Mouse (Mus musculus): Measurements from ENCODE around the gene Prm2. TPM values are rescaled to one million over a fixed set of nuclear protein-coding genes. Genes with fewer than 3 reads are reported as not detected.
"Not testable (repeated sequence)": the region's sequence is repeated elsewhere in the genome, so short reads cannot be mapped to it uniquely, and the experiment has no call there.

The Prm2 gene
- total RNA-seq, 2 experiments from 2014 or later, result not detected

- intact Hi-C loops (cut with DNase I), result no loop called here
- no peak for DNase-seq (ENCODE audit: low spot score)
These were observed 18.9 kb upstream of the Prm2 start for GRCm38 (mm10) chr16:10814864-10815263.

- DNase-seq (ENCODE audit: low spot score), result no peak
- intact Hi-C loops (cut with DNase I), result no loop called here
These were observed 17.8 kb upstream of the Prm2 start for GRCm38 (mm10) chr16:10813726-10814125.

GRCm38 (mm10) chr16:10812865-10813371 lies 17.0 kb upstream of the Prm2 start, which contains the start of gene Gm11172:
Gene Gm11172 (plus strand): TSS chr16:10812915.
- no peak for DNase-seq (ENCODE audit: low spot score)
- intact Hi-C loops (cut with DNase I), result no loop called here

GRCm38 (mm10) chr16:10810376-10810775 lies 14.4 kb upstream of the Prm2 start:
- DNase-seq (ENCODE audit: low spot score), result no peak
- intact Hi-C loops (cut with DNase I), result no loop called here

- DNase-seq (ENCODE audit: low spot score), result no peak
- intact Hi-C loops (cut with DNase I), result no loop called here
These were observed 10.0 kb upstream of the Prm2 start, which contains the start of gene Prm1 for GRCm38 (mm10) chr16:10805789-10806527. Gene Prm1 (minus strand): TSS chr16:10805839.

GRCm38 (mm10) chr16:10802420-10802819 lies 6.5 kb upstream of the Prm2 start:
- intact Hi-C loops (cut with DNase I), result not testable (repeated sequence)

GRCm38 (mm10) chr16:10790702-10791101 lies 5.2 kb downstream of the Prm2 start, which contains the start of gene Prm3:
Gene Prm3 (minus strand): TSS chr16:10790914.
- DNase-seq (ENCODE audit: low spot score), result no peak
- intact Hi-C loops (cut with DNase I), result no loop called here

More at GRCm38 (mm10) chr16:10802420-10802819, 6.5 kb upstream of the Prm2 start:
- DNase-seq (ENCODE audit: low spot score), result not testable (repeated sequence)

GRCm38 (mm10) chr16:10788866-10789265 lies 7.1 kb downstream of the Prm2 start:
- no peak for DNase-seq (ENCODE audit: low spot score)
- intact Hi-C loops (cut with DNase I), result loop anchor here (5.0 kb wide), 1 partner anchor 78 kb away; no protein-coding TSS in a partner anchor

GRCm38 (mm10) chr16:10788271-10788670 lies 7.7 kb downstream of the Prm2 start, which contains the start of gene Tnp2:
Gene Tnp2 (minus strand): TSS chr16:10788660.
- intact Hi-C loops (cut with DNase I), result loop anchor here (5.0 kb wide), 1 partner anchor 79 kb away; no protein-coding TSS in a partner anchor
- no peak for DNase-seq (ENCODE audit: low spot score)

GRCm38 (mm10) chr16:10787548-10788058 lies 8.3 kb downstream of the Prm2 start:
- intact Hi-C loops (cut with DNase I), result loop anchor here (2.0 to 5.0 kb wide), 3 partner anchors 59 to 217 kb away; no protein-coding TSS in a partner anchor

GRCm38 (mm10) chr16:10786782-10787547 lies 9.0 kb downstream of the Prm2 start:
- DNase-seq (ENCODE audit: low spot score), result no peak
- intact Hi-C loops (cut with DNase I), result loop anchor here (1.0 to 5.0 kb wide), 4 partner anchors 60 to 216 kb away; no protein-coding TSS in a partner anchor

More at GRCm38 (mm10) chr16:10787548-10788058, 8.3 kb downstream of the Prm2 start:
- no peak for DNase-seq (ENCODE audit: low spot score)

- intact Hi-C loops (cut with DNase I), result loop anchor here (1.0 to 5.0 kb wide), 4 partner anchors 61 to 215 kb away; no protein-coding TSS in a partner anchor
These were observed 9.6 kb downstream of the Prm2 start for GRCm38 (mm10) chr16:10786288-10786687.

GRCm38 (mm10) chr16:10785371-10786231 lies 10.3 kb downstream of the Prm2 start, which contains the start of gene Socs1:
Gene Socs1 (minus strand): TSS chr16:10785536.
- intact Hi-C loops (cut with DNase I), result loop anchor here (1.0 to 5.0 kb wide), 4 partner anchors 61 to 215 kb away; no protein-coding TSS in a partner anchor
- peak; percentile 81 for DNase-seq (ENCODE audit: low spot score)

More at GRCm38 (mm10) chr16:10786288-10786687, 9.6 kb downstream of the Prm2 start:
- DNase-seq (ENCODE audit: low spot score), result peak; percentile 60

GRCm38 (mm10) chr16:10784793-10785370 lies 11.1 kb downstream of the Prm2 start:
- intact Hi-C loops (cut with DNase I), result loop anchor here (5.0 kb wide), 3 partner anchors 43 to 118 kb away; no protein-coding TSS in a partner anchor
- peak; percentile 84 for DNase-seq (ENCODE audit: low spot score)

- no peak for DNase-seq (ENCODE audit: low spot score)
- intact Hi-C loops (cut with DNase I), result loop anchor here (5.0 kb wide), 2 partner anchors 42 to 117 kb away; no protein-coding TSS in a partner anchor
These were observed 11.8 kb downstream of the Prm2 start for GRCm38 (mm10) chr16:10783883-10784792.

GRCm38 (mm10) chr16:10783451-10783850 lies 12.5 kb downstream of the Prm2 start:
- no peak for DNase-seq (ENCODE audit: low spot score)
- intact Hi-C loops (cut with DNase I), result loop anchor here (5.0 kb wide), 2 partner anchors 41 to 116 kb away; no protein-coding TSS in a partner anchor

GRCm38 (mm10) chr16:10783152-10783434 lies 12.8 kb downstream of the Prm2 start:
- DNase-seq (ENCODE audit: low spot score), result no peak
- intact Hi-C loops (cut with DNase I), result loop anchor here (5.0 kb wide), 2 partner anchors 41 to 116 kb away; no protein-coding TSS in a partner anchor

Data from heart, postnatal 25 days (tissue).